Mouse (Mus musculus): ENCODE measurements around the gene Gm43064.

Gm43064 gene

DNA sequence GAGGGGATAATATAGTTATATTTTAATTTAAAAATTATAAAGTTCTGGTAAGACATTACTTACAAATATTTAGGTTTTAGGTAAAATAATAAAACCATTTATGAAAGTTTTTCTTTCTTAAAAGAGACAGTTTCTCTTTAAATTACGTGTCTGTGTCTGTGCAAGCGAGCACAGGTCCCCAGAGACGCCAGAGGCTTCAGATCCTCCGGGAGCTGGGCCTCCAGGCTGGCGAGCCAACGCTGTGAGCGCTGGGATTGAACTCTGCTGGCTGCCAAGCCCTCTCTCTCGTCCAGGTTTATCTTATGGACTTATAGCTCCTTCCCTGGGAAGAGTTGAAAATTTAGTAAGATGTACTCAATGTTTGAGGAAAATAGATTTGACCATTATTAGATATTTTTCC lies 44.4 kb downstream of the Gm43064 start:
- DNase-seq (ENCODE audit: low spot score in 2 of 2), result no peak

DNA sequence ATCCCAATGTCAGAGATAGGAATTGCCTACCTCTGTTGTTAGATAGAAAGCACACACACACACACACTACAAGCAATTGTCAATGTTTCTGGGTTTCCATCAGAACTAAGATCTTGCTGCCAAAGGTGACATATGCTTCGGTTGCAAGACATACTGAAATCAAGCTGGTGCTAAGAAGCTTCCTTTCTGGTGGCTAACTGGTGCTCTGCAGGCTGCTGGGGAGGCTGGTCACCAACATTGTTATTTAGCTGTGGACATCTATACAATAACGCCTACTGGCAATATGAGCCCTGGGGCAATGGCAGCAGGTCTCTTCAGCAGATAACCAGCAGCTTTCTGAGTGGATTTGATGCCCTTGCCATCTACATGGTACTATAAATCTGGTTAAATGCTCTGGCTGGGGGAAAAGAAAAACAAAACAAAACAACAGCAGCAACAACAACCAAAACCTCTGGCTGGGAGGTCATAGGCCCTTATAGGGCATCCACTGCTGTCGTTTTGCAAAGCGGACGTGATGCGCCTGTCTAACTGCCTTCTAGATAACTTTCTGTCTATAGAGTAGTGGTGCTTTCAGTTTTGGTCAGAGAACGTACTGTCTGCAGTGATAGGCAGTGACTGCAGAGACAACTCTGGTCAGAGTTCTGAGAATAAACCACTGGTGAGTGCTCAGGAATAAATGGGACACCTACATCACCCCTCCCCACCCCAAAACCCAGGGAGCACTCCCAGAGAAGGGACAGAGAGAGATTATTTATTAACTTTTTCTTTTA lies 47.8 kb downstream of the Gm43064 start:
- no peak for DNase-seq (ENCODE audit: low spot score in 2 of 2)

DNA sequence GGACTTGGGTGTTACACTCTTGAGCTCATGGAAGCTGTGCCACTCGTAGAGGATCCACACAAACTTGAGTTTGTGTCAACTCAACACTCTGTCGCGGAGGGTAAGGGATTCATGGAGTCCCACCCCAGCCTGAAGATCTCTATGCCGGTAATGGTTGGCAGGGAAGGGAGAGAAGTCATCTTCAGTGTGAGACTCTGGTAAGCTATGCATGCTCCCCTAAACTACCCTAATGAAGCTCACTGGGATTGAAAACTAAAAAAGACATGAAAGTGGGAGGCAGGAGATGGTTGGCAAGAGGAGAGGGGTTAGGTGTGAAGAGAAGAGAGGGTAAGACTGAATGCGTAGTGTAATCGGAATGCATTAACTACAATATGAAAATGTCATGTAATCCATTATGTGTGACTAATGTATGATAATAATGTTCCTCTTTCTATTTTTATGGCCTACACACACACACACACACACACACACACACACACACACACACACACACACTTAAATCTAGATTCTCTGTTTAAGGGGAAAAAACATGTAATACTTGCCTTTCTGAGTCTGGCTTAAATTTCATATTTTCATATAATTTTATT lies 48.7 kb downstream of the Gm43064 start:
- no peak for DNase-seq (ENCODE audit: low spot score in 2 of 2)

DNA sequence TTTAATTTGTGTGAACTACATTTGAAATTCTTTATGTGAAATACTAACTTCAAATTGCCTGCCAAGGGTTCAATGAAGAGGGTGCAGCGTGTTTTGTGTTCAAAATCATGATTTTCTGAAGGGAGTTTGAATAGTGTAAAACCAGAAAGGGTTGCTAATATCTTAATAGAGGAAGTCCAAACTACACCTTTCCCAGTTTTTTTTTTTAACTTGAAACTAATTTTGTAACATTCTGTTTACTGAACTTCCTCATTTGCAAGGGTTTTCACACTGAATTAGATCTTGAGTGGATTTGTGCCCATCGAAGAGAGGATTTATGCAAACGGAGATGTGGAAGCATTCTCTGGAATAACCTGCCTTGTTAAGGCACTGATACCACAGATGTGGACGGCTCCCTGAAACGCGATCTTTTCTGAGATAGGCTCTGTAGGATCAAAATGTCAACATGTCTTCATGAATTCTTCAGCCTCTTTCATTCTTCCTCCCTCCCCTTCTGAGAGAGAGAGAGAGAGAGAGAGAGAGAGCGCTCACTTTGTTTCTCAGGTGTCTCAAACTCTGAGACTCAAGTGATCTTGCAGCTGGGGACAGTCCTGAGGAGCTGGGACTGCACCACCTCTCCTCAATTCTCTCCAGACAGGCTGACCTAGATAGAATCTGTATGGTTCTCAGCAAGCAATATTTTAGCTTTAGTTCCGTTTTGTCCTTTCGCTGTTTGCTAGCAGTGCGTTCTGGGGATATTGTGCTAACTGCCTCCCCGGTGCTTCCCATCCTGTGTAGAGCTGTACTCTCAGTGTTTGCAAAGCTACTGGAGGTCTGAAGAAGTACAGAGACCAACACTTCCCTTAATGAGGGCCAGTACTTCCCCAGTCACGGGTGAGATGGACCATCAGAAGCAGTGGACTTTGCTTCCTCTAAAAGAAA lies 49.8 kb downstream of the Gm43064 start, which contains the start of gene Ptpn22:
Ptpn22 (plus strand) TSS at position 915 of the 921 bp plus-strand sequence.
- DNase-seq (ENCODE audit: low spot score in 2 of 2), result no peak

DNA sequence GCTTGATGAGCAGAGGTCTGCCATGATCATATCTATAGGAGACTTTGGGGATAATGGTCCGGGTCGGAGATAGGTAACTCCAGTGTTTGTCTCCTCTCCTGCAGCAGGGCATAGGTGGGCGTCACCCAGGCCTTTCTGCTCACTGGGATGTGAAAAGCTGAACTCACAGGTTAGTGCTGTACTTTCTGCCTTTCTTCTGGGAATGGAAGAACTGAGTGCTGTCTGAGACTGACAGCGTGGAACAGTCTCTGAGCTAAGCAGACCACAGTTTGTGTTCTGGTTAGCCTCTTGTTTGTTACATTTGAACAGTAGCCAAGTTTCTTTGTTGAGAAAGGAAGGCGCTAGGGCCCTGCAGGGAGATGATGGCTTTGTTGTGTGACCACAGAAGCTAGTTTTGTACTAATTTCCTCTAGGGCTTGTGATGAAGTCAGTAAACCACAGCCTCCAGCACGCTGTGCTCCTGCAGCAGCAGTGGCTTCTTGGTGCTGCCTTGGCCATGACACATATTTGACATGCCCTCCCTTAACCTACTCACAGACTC lies 50.5 kb downstream of the Gm43064 start:
- no peak for DNase-seq (ENCODE audit: low spot score in 2 of 2)

DNA sequence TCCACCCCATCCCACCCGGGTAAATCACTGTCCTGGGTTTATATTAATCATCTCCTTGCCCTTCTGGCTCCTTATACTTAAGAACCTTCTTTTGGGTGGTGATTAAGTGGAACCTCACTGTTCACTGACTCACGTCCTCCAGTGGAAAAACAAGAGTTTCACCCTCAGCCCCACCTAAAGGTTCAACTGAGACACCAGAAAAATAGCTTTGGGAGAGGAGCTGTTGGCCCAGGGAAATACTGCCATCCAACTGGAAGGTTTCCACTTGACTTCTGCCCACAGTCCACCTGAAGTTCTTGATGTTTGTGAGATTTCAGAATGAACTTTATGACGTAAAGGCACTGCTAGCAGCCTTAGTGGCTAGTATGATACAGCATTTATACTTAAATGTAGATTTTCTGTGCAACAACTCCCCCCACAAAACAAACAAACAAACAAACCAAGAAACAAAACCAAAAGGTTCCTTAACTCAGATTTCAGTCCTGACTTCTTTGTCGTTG lies 53.4 kb downstream of the Gm43064 start:
- no peak for DNase-seq (ENCODE audit: low spot score in 2 of 2)

DNA sequence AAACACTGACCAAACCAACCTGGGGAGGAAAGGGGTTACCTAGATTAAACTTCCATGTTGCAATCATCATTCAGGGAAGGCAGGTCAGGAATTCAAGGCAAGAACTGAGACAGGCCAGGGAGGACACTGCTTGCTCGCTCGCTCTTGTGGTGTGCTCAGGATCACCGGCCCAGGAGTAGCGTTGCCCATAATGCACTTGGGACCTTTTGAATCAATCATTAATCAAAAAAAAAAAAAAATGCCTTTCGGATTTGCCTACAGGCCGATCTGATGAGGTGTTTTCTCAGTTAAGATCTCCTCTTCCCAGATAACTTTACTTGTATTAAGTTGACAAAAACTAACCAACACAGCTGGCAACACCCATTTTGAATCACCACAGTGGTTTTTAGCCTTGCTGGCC lies 54.8 kb downstream of the Gm43064 start:
- DNase-seq (ENCODE audit: low spot score in 2 of 2), result no peak

DNA sequence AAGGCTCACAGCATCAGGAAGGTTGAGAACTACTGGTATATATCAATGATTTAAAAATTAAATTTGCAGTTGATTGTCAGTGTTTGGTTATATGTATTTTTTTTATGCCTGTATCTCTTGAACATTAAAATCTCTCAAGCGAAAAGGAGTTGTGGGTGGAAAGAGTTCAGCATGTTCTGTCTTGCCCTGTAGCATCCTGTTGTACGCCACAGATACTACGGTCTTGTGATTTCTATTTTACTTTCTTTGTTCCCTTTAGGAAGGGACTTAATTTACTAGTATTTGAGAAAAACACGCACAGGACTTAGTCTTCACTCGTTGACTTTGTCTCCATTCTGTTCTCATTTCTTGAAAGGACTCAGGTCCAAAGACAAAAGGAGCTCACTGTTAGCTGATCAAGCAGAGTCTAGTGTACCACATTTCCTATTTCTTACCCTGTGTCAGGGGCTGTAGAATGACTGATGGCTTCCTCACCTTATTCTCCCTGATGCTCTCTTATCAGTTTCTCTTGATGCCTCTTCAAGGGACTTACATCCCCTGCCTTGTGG lies 58.1 kb downstream of the Gm43064 start:
- DNase-seq (ENCODE audit: low spot score in 2 of 2), result no peak

DNA sequence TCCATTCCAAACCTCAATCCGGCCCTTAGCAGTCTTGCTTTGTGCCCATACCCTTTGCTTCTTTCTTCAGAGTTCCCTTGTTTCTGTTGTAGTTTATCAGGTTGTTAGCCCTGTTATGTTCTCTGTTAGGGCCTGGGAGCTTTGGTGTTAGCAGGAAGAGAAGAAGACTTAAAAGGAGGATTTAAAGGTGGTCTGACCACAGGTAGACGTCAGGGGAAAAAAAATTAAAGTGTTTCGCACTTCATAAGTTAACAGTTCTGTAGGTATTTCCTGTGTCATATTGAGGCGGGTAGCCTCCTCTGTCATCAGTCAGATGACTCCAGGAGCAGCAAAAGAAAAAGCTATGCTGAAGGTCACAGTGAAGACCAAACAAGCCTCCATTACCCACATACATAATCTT lies 58.6 kb downstream of the Gm43064 start:
- DNase-seq (ENCODE audit: low spot score in 2 of 2), result no peak

DNA sequence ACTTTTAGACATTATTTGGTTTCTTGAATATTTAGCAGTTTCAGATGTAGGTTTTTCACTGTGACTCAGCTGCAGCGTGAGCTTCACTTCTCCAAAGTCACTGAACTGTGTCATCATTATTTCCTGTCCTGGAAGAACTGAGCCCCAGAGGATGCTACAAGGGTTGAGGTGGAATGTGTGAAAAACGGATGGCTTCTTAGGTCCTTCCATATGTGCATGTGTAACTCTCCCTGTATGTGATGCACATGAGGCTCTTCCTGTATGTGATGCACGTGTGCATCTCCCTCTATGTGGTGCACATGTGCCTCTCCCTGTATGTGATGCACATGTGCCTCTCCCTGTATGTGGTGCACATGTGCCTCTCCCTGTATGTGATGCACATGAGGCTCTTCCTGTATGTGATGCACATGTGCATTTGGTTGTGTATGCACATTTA lies 63.3 kb downstream of the Gm43064 start:
- DNase-seq (ENCODE audit: low spot score in 2 of 2), result no peak

DNA sequence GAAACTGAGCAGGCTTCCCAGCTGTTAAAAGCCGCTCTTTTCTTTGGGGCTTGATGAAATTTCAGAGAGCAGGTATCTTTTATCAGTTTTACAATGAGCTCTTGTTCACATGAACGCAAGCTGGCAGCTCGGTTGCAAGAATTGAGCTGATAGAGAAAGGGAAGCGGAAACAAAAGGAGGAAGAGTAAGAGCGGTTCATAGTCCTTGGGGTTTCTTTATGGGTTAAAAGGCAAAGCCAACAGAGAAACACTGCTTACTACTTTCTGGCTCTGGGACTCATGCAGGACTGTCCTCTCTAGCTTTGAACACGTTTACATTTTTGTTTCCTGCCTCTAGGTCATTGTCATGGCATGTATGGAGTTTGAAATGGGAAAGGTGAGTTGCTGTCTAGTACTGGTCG lies 65.0 kb downstream of the Gm43064 start:
- DNase-seq (ENCODE audit: low spot score in 2 of 2), result no peak

DNA sequence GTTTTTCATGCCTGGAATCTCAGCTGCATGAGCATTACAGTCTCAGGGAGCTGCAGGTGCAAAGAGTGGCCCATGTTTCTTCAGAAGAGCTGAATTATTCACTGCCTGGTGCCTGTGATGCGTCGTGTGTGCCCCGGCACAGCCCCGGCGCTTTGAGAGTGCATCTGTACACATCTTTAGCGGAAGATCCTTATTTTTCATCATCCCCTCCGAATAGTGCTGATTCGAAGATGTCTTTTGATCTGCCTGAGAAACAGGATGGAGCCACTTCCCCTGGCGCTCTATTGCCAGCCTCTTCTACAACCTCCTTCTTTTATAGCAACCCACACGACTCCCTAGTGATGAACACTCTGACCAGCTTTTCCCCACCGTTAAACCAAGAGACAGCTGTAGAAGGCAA lies 76.6 kb downstream of the Gm43064 start:
- no peak for DNase-seq (ENCODE audit: low spot score in 2 of 2)

DNA sequence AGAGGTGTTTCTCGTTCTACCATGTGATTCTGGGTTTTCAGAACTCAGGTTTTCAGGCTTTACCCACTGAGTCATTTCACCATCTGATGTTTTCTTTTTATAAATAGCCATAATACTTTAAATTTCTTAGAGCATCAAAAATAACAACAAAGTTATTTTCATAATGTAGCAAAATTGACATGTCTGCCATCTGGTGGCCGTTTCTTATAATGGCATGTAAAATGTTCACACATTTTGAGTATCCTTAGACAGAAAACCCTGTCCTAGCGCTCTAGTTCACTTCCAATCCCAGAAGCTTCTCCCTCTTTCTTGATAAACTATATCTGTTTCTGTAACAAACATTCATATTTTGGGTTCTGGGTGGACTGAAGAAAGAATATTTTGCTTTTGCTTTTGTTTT lies 78.2 kb downstream of the Gm43064 start:
- DNase-seq (ENCODE audit: low spot score in 2 of 2), result no peak

Measured in frontal cortex, postnatal 10 days (tissue).